Mouse (Mus musculus) embryonic facial prominence, embryonic 13.5 days (tissue): ENCODE measurements around the gene Trim16. TPM values are rescaled to one million over a fixed set of nuclear protein-coding genes. Genes with fewer than 3 reads are reported as not detected.

Source experiments
- ATAC-seq: fragments of 200-750 bp; cut with Nextera tagmentation; 2 replicates; pipeline ENCODE4 v1.8.0; 2017; ENCODE audit warnings: low read depth; ENCODE audit not compliant: insufficient number of reproducible peaks, insufficient read depth, low FRiP score, low TSS enrichment
- H3K27ac ChIP-seq: fragments of 300-500 bp; sonication (generic); 2 replicates; pipeline ENCODE4 v1.5.1; 2015; ENCODE audit warnings: moderate library complexity, mild to moderate bottlenecking, inconsistent platforms
- H3K27me3 ChIP-seq: fragments of 300-500 bp; sonication (generic); 2 replicates; pipeline ENCODE4 v1.6.1; 2015; ENCODE audit warnings: mild to moderate bottlenecking, inconsistent platforms
- H3K36me3 ChIP-seq: fragments of 300-500 bp; sonication (generic); 2 replicates; pipeline ENCODE4 v1.6.1; 2015; ENCODE audit warnings: mild to moderate bottlenecking, inconsistent platforms
- H3K4me1 ChIP-seq: fragments of 300-500 bp; sonication (generic); 2 replicates; pipeline ENCODE4 v1.6.1; 2015; ENCODE audit warnings: inconsistent platforms
- H3K4me2 ChIP-seq: fragments of 300-500 bp; sonication (generic); 2 replicates; pipeline ENCODE4 v1.6.1; 2015; ENCODE audit warnings: moderate library complexity, mild to moderate bottlenecking, inconsistent platforms
- H3K4me3 ChIP-seq: fragments of 300-500 bp; sonication (generic); 2 replicates; pipeline ENCODE4 v1.5.1; 2015; ENCODE audit warnings: mild to moderate bottlenecking, inconsistent platforms
- H3K9ac ChIP-seq: fragments of 300-500 bp; sonication (generic); 2 replicates; pipeline ENCODE4 v1.6.1; 2015; ENCODE audit warnings: mild to moderate bottlenecking, inconsistent platforms
- H3K9me3 ChIP-seq: fragments of 300-500 bp; sonication (generic); 2 replicates; pipeline ENCODE4 v1.6.1; 2016; ENCODE audit warnings: inconsistent platforms
- WGBS: fragments of 180-500 bp; shearing (Covaris S2); methylation state at CpG from one replicate; pipeline ENCODE4 v1.1.7; 2015; ENCODE audit warnings: mixed read lengths; 5-methylcytosine and 5-hydroxymethylcytosine counted together
- polyA plus RNA-seq: library from polyadenylated mRNA; unstranded; fragments of >200 nt; fragmentation: Nextera tagmentation; extraction: Ambion mirVana; gene quantifications from 2 replicates; pipeline ENCODE4 v1.2.1, GENCODE M21; 2015

The Trim16 gene
- polyA plus RNA-seq, 1 experiment from 2014 or later = 20.7 TPM

GRCm38 (mm10) chr11:62875696-62876095, 55.7 kb downstream of the Trim16 start:
- H3K27ac ChIP-seq = no peak overlapping the region
- peaks cover 6% of the 10 kb centered on the region; the same call in 1 of the 2 replicates for H3K4me1 ChIP-seq
- H3K9me3 ChIP-seq = no peaks in the 10 kb centered on the region
- ATAC-seq = no peak
- no peak overlapping the region for H3K4me2 ChIP-seq
- no peaks in the 10 kb centered on the region for H3K36me3 ChIP-seq
- WGBS = 74% methylated on average over 1 of the region's 1 CpGs
- no peak overlapping the region for H3K4me3 ChIP-seq
- no peaks in the 10 kb centered on the region for H3K27me3 ChIP-seq
- no peak overlapping the region for H3K9ac ChIP-seq

- peaks cover 6% of the 10 kb centered on the region; the same call in 1 of the 2 replicates for H3K4me1 ChIP-seq
- H3K27ac ChIP-seq = no peak overlapping the region
- 75% methylated on average over 4 of the region's 4 CpGs for WGBS
- H3K9ac ChIP-seq = no peak overlapping the region
- ATAC-seq = no peak
- no peaks in the 10 kb centered on the region for H3K27me3 ChIP-seq
- H3K4me2 ChIP-seq = no peak overlapping the region
- H3K9me3 ChIP-seq = no peaks in the 10 kb centered on the region
- no peaks in the 10 kb centered on the region for H3K36me3 ChIP-seq
- no peak overlapping the region for H3K4me3 ChIP-seq
Observed at GRCm38 (mm10) chr11:62876445-62876844, 56.4 kb downstream of the Trim16 start.

GRCm38 (mm10) chr11:62877391-62877790, 57.4 kb downstream of the Trim16 start:
- H3K36me3 ChIP-seq = 0 out of 2 replicates have a peak, but pooled peaks cover 3% of the 10 kb centered on the region
- no peaks in the 10 kb centered on the region for H3K9me3 ChIP-seq
- WGBS = 89% methylated on average over 1 of the region's 1 CpGs
- peaks cover 6% of the 10 kb centered on the region; the same call in 1 of the 2 replicates for H3K4me1 ChIP-seq
- no peak overlapping the region for H3K9ac ChIP-seq
- no peak overlapping the region for H3K4me3 ChIP-seq
- no peak for ATAC-seq
- no peak overlapping the region for H3K4me2 ChIP-seq
- H3K27ac ChIP-seq = no peak overlapping the region
- no peaks in the 10 kb centered on the region for H3K27me3 ChIP-seq

- H3K9me3 ChIP-seq = no peaks in the 10 kb centered on the region
- 24% methylated on average over 9 of the region's 9 CpGs for WGBS
- H3K36me3 ChIP-seq = peaks cover 12% of the 10 kb centered on the region
- no peaks in the 10 kb centered on the region for H3K27me3 ChIP-seq
- H3K4me3 ChIP-seq = peak overlapping the region; percentile 85
- H3K4me2 ChIP-seq = peak overlapping the region; percentile 67
- H3K4me1 ChIP-seq = peaks cover 6% of the 10 kb centered on the region; the same call in 1 of the 2 replicates
- no peak; the same call in 1 of the 2 replicates for ATAC-seq
- H3K27ac ChIP-seq = peak overlapping the region; percentile 68
- no peak overlapping the region for H3K9ac ChIP-seq
Observed at GRCm38 (mm10) chr11:62878728-62879127, 58.7 kb downstream of the Trim16 start.

- Histone ChIP-seq H3K4me1 (peaks cover 6% of the 10 kb centered on the region; the same call in 1 of the 2 replicates), H3K4me2 (peak within 1 kb of the TSS; percentile 67), H3K4me3 (peak within 1 kb of the TSS; percentile 85), H3K9me3 (no peaks in the 10 kb centered on the region), H3K9ac (peak within 1 kb of the TSS; percentile 91), H3K27me3 (no peaks in the 10 kb centered on the region), H3K27ac (peak within 1 kb of the TSS; percentile 86), H3K36me3 (peaks cover 19% of the 10 kb centered on the region)
- 2% methylated on average over 55 of the region's 55 CpGs for WGBS
- peak; percentile 95 for ATAC-seq
Observed at GRCm38 (mm10) chr11:62879220-62880048, 59.4 kb downstream of the Trim16 start, which contains the start of gene Tvp23b. Tvp23b (plus strand) TSS chr11:62879455.

GRCm38 (mm10) chr11:62883407-62883806, 63.4 kb downstream of the Trim16 start:
- no peak overlapping the region for H3K4me3 ChIP-seq
- no peaks in the 10 kb centered on the region for H3K9me3 ChIP-seq
- no peak overlapping the region for H3K4me2 ChIP-seq
- WGBS = 92% methylated on average over 8 of the region's 8 CpGs
- H3K36me3 ChIP-seq = peaks cover 52% of the 10 kb centered on the region
- ATAC-seq = no peak
- no peak overlapping the region for H3K27ac ChIP-seq
- no peaks in the 10 kb centered on the region for H3K27me3 ChIP-seq
- peaks cover 6% of the 10 kb centered on the region; the same call in 1 of the 2 replicates for H3K4me1 ChIP-seq
- H3K9ac ChIP-seq = no peak overlapping the region

- no peak for ATAC-seq
- Histone ChIP-seq H3K36me3 (peaks cover 69% of the 10 kb centered on the region), H3K4me2 (no peak overlapping the region), H3K9ac (no peak overlapping the region), H3K4me1 (peaks cover 2% of the 10 kb centered on the region; the same call in 1 of the 2 replicates), H3K4me3 (no peak overlapping the region), H3K27ac (no peak overlapping the region), H3K9me3 (no peaks in the 10 kb centered on the region), H3K27me3 (no peaks in the 10 kb centered on the region)
- WGBS = 86% methylated on average over 5 of the region's 5 CpGs
Observed at GRCm38 (mm10) chr11:62885323-62885722, 65.3 kb downstream of the Trim16 start.

GRCm38 (mm10) chr11:62890796-62891195, 70.8 kb downstream of the Trim16 start:
- no peaks in the 10 kb centered on the region for H3K9me3 ChIP-seq
- H3K4me3 ChIP-seq = no peak overlapping the region
- H3K4me2 ChIP-seq = no peak overlapping the region
- H3K36me3 ChIP-seq = peaks cover 66% of the 10 kb centered on the region
- no peak overlapping the region for H3K9ac ChIP-seq
- peaks cover 5% of the 10 kb centered on the region; the same call in 1 of the 2 replicates for H3K4me1 ChIP-seq
- 68% methylated on average over 4 of the region's 4 CpGs for WGBS
- no peaks in the 10 kb centered on the region for H3K27me3 ChIP-seq
- no peak for ATAC-seq
- 0 out of 2 replicates have a peak overlapping the region, but pooled peaks have one; percentile 34 for H3K27ac ChIP-seq

GRCm38 (mm10) chr11:62891763-62892162, 71.7 kb downstream of the Trim16 start:
- H3K9me3 ChIP-seq = no peaks in the 10 kb centered on the region
- no peak for ATAC-seq
- H3K27ac ChIP-seq = no peak overlapping the region
- H3K36me3 ChIP-seq = peaks cover 60% of the 10 kb centered on the region
- no peaks in the 10 kb centered on the region for H3K27me3 ChIP-seq
- H3K4me1 ChIP-seq = peaks cover 5% of the 10 kb centered on the region; the same call in 1 of the 2 replicates
- no peak overlapping the region for H3K9ac ChIP-seq
- no peak overlapping the region for H3K4me3 ChIP-seq
- H3K4me2 ChIP-seq = no peak overlapping the region
- 95% methylated on average over 11 of the region's 11 CpGs for WGBS

Other genes with a start within 250 kb of the Trim16 start
- gene Trpv2, start 245.7 kb upstream of the Trim16 start, polyA plus RNA-seq = 3.0 and 3.5 TPM in 2 replicates
- 14.0 and 18.4 TPM in 2 replicates for gene Lrrc75a, start 171.7 kb upstream of the Trim16 start, polyA plus RNA-seq
- 60.4 and 64.0 TPM in 2 replicates for gene Mmgt2, start 171.6 kb upstream of the Trim16 start, polyA plus RNA-seq
- gene Zfp287, start 88.3 kb upstream of the Trim16 start, polyA plus RNA-seq = 13.5 and 14.4 TPM in 2 replicates
- gene Gm10428, start 67.1 kb upstream of the Trim16 start, polyA plus RNA-seq = not detected in 2 replicates
- 38.4 and 39.8 TPM in 2 replicates for gene Zfp286, start 30.8 kb upstream of the Trim16 start, polyA plus RNA-seq
- 0.89 and 1.0 TPM in 2 replicates for gene Fbxw10, start 26.8 kb downstream of the Trim16 start, polyA plus RNA-seq
- gene Tvp23b, start 59.2 kb downstream of the Trim16 start, polyA plus RNA-seq = 72.7 and 76.8 TPM in 2 replicates
- gene Cdrt4, start 131.0 kb downstream of the Trim16 start, polyA plus RNA-seq = 0.41 and 1.2 TPM in 2 replicates
- gene Tekt3, start 241.4 kb downstream of the Trim16 start, polyA plus RNA-seq = not detected in 2 replicates